Mouse (Mus musculus) ES-Bruce4 (cell line): ENCODE measurements around the gene Grhl3.

Experiments
- CTCF ChIP-seq: IDR thresholded peaks from one replicate; pipeline ENCODE4 v1.8.1; 2011; ENCODE audit warnings: low read depth, low read length
- EP300 ChIP-seq: IDR thresholded peaks from 2 replicates; pipeline ENCODE4 v1.6.1; 2011; ENCODE audit warnings: low read depth, low read length; ENCODE audit not compliant: insufficient read depth
- POLR2A ChIP-seq: IDR thresholded peaks from one replicate; pipeline ENCODE4 v1.8.1; 2011; ENCODE audit warnings: low read length; ENCODE audit not compliant: insufficient read depth

DNA sequence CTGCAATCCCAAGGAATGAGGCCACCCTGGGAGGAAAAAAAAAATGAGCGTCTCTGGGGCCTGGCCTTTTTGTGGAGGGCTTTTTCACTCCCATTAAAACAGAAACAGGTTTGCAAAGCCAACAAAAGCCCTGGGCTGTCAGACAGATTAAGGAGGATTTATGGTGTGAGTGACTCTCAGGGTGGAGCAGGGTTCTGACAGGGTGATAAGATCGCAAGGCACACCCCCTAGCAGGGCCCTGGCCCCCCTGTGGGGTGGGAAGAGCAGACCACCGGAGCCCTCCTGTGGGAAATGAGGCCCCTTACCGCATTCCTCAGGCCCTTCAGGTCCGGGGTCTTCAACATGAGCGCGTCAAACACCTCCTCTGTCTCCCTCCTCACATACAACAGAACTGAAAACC is 25.3 kb downstream of the Grhl3 start:
- no peak for TF ChIP-seq POLR2A
- no peak for TF ChIP-seq CTCF
- no peak for TF ChIP-seq EP300
